Mouse (Mus musculus) bone marrow, adult 2 months (tissue): Measurements from ENCODE around the gene Vgll4.

Experiments
- CTCF ChIP-seq: fragments of 200-500 bp; IDR thresholded peaks from 2 replicates; pipeline ENCODE4 v1.5.1; 2011; ENCODE audit warnings: low read length, control low read depth; ENCODE audit not compliant: control insufficient read depth, insufficient read depth
- POLR2A ChIP-seq: fragments of 200-500 bp; IDR thresholded peaks from 2 replicates; pipeline ENCODE4 v1.6.1; 2011; ENCODE audit warnings: low read depth, mild to moderate bottlenecking, control low read depth, low read length, borderline replicate concordance; ENCODE audit not compliant: control insufficient read depth

GRCm38 (mm10) chr6:114974331-114974730, 4.5 kb upstream of the Vgll4 start:
- TF ChIP-seq CTCF (no peak), POLR2A (no peak)
